Mouse (Mus musculus) CD4-positive, CD25-positive, alpha-beta regulatory T cell, adult 2 months (primary cell): Measurements from ENCODE around the gene Smyd3.

Experiments used
- DNase-seq: peaks from one replicate; pipeline ENCODE4 v3.0.0-alpha.2; 2012; ENCODE audit warnings: low read depth, low spot score

The Smyd3 gene

GRCm38 (mm10) chr1:179519901-179520300 is 2.1 kb upstream of the Smyd3 start:
- peak; percentile 15 for DNase-seq

GRCm38 (mm10) chr1:179516941-179517712 is 714 bp downstream of the Smyd3 start:
- peak; percentile 58 for DNase-seq

GRCm38 (mm10) chr1:179511895-179512294 is 5.9 kb downstream of the Smyd3 start:
- DNase-seq: no peak

GRCm38 (mm10) chr1:179510546-179511340 is 7.1 kb downstream of the Smyd3 start:
- DNase-seq: no peak

GRCm38 (mm10) chr1:179506530-179507315 is 11.1 kb downstream of the Smyd3 start:
- DNase-seq: peak; percentile 80

- DNase-seq: peak; percentile 58
Measured at GRCm38 (mm10) chr1:179502565-179502964, 15.3 kb downstream of the Smyd3 start.

- DNase-seq: no peak
Measured at GRCm38 (mm10) chr1:179499257-179499656, 18.6 kb downstream of the Smyd3 start.

GRCm38 (mm10) chr1:179492908-179493307 is 24.9 kb downstream of the Smyd3 start:
- DNase-seq: peak; percentile 19

- DNase-seq: no peak
Measured at GRCm38 (mm10) chr1:179488520-179488919, 29.3 kb downstream of the Smyd3 start.

GRCm38 (mm10) chr1:179487990-179488389 is 29.9 kb downstream of the Smyd3 start:
- DNase-seq: no peak

- no peak for DNase-seq
Measured at GRCm38 (mm10) chr1:179487238-179487637, 30.6 kb downstream of the Smyd3 start.

- no peak for DNase-seq
Measured at GRCm38 (mm10) chr1:179485784-179486540, 31.9 kb downstream of the Smyd3 start.

- no peak for DNase-seq
Measured at GRCm38 (mm10) chr1:179480862-179481261, 37.0 kb downstream of the Smyd3 start.

- peak; percentile 68 for DNase-seq
Measured at GRCm38 (mm10) chr1:179477157-179477902, 40.5 kb downstream of the Smyd3 start.

- peak; percentile 4 for DNase-seq
Measured at GRCm38 (mm10) chr1:179476461-179477156, 41.2 kb downstream of the Smyd3 start.

- DNase-seq: no peak
Measured at GRCm38 (mm10) chr1:179474776-179475175, 43.1 kb downstream of the Smyd3 start.

- no peak for DNase-seq
Measured at GRCm38 (mm10) chr1:179473920-179474643, 43.8 kb downstream of the Smyd3 start.

- DNase-seq: no peak
Measured at GRCm38 (mm10) chr1:179467970-179468369, 49.9 kb downstream of the Smyd3 start.

GRCm38 (mm10) chr1:179462376-179462775 is 55.5 kb downstream of the Smyd3 start:
- no peak for DNase-seq
